Mouse (Mus musculus) activated CD4-positive, CD25-positive, alpha-beta regulatory T cell, adult 4 months (primary cell): Measurements from ENCODE around the gene 4930503E14Rik. TPM values are rescaled to one million over a fixed set of nuclear protein-coding genes. Genes with fewer than 3 reads are reported as not detected.
"Not testable (repeated sequence)": the region's sequence is repeated elsewhere in the genome, so short reads cannot be mapped to it uniquely, and the experiment has no call there.

Experiments used
- ATAC-seq: one replicate; pipeline ENCODE4 v1.8.0; 2017
- polyA plus RNA-seq, 2 experiments: library from polyadenylated mRNA; unstranded; fragments of 100-300 nt; shearing (Covaris generic); gene quantifications; one replicate each; pipeline ENCODE4 v1.2.1; 2017

Gene 4930503E14Rik
- polyA plus RNA-seq: not detected

- not testable (repeated sequence) for ATAC-seq
Measured at GRCm38 (mm10) chr14:44213154-44213553, at the start of gene 4930503E14Rik. 4930503E14Rik (minus strand) TSS chr14:44213254.

- ATAC-seq: no peak
Measured at GRCm38 (mm10) chr14:44248039-44248438, 35.0 kb upstream of the 4930503E14Rik start.

GRCm38 (mm10) chr14:44197361-44197760 lies 15.7 kb downstream of the 4930503E14Rik start, which contains the start of gene Gm8212:
Gm8212 (plus strand) TSS chr14:44197661.
- not testable (repeated sequence) for ATAC-seq

GRCm38 (mm10) chr14:44123551-44123950 lies 89.5 kb downstream of the 4930503E14Rik start, which contains the start of gene Gm3327:
Gm3327 (plus strand) TSS chr14:44123851.
- not testable (repeated sequence) for ATAC-seq

Other genes with a start within 250 kb of the 4930503E14Rik start
- not detected for gene Ang6, start 211.0 kb downstream of the 4930503E14Rik start, polyA plus RNA-seq
- under 1 TPM in 1 of 2 experiments, not detected in 1; 0.79 TPM for gene Ear2, start 110.6 kb downstream of the 4930503E14Rik start, polyA plus RNA-seq
- not detected for gene Gm3327, start 89.4 kb downstream of the 4930503E14Rik start, polyA plus RNA-seq
- gene Gm8212, start 15.6 kb downstream of the 4930503E14Rik start, polyA plus RNA-seq: not detected
- gene Gm8220, start 72.3 kb upstream of the 4930503E14Rik start, polyA plus RNA-seq: not detected
- not detected for gene Gm5930, start 125.3 kb upstream of the 4930503E14Rik start, polyA plus RNA-seq
- not detected for gene Gm8229, start 152.1 kb upstream of the 4930503E14Rik start, polyA plus RNA-seq
- not detected for gene Gm3371, start 197.4 kb upstream of the 4930503E14Rik start, polyA plus RNA-seq
- not detected for gene Gm8232, start 220.4 kb upstream of the 4930503E14Rik start, polyA plus RNA-seq